In genomic region chr3:126363568-126364505, GRCm38 (mm10) we compare ENCODE assay signal across 8 mouse cellular contexts. TPM values are rescaled to one million over a fixed set of nuclear protein-coding genes. Genes with fewer than 3 reads are reported as not detected.
DNase-seq lines count a peak whose midpoint lies in the region; ATAC-seq and TF ChIP-seq lines count a peak whose summit lies in the region.

Arsj (plus strand) TSS chr3:126363684.

- peak within 1 kb of the TSS; percentile 81 for H3K4me2 ChIP-seq in embryonic facial prominence, embryonic 15.5 days (replicated peaks)
- H3K4me2 ChIP-seq in heart, embryonic 11.5 days = peak within 1 kb of the TSS; percentile 91
- H3K4me2 ChIP-seq in lung, embryonic 14.5 days = peak within 1 kb of the TSS; percentile 68

- WGBS in embryonic facial prominence, embryonic 15.5 days = 9% methylated on average over 41 of the region's 41 CpGs
- 13% methylated on average over 41 of the region's 41 CpGs for WGBS in heart, embryonic 11.5 days (ENCODE audit: insufficient replicate concordance)
- WGBS in lung, embryonic 14.5 days = 8% methylated on average over 41 of the region's 41 CpGs

- no peaks in the 10 kb centered on the region for H3K36me3 ChIP-seq in embryonic facial prominence, embryonic 15.5 days
- H3K36me3 ChIP-seq in heart, embryonic 11.5 days (ENCODE audit: control insufficient read depth, insufficient read depth, low read length) = no peaks in the 10 kb centered on the region
- no peaks in the 10 kb centered on the region for H3K36me3 ChIP-seq in lung, embryonic 14.5 days (ENCODE audit: insufficient read depth)

- peak within 1 kb of the TSS; percentile 50 for H3K4me3 ChIP-seq in embryonic facial prominence, embryonic 15.5 days (replicated peaks)
- H3K4me3 ChIP-seq in heart, embryonic 11.5 days (ENCODE audit: low read depth, low read length) = peak within 1 kb of the TSS; percentile 49
- peak within 1 kb of the TSS; percentile 41 for H3K4me3 ChIP-seq in lung, embryonic 14.5 days (ENCODE audit: low read depth, low read length)

- H3K9me3 ChIP-seq in embryonic facial prominence, embryonic 15.5 days (replicated peaks) = no peaks in the 10 kb centered on the region
- no peaks in the 10 kb centered on the region for H3K9me3 ChIP-seq in heart, embryonic 11.5 days (replicated peaks; ENCODE audit: control insufficient read depth, low read length)
- no peaks in the 10 kb centered on the region for H3K9me3 ChIP-seq in lung, embryonic 14.5 days (ENCODE audit: low read depth, low read length)

- TF ChIP-seq CTCF in lung, embryonic 14.5 days (IDR thresholded peaks at IDR 0.05; ENCODE audit: low read depth) = no peak

- H3K27me3 ChIP-seq in embryonic facial prominence, embryonic 15.5 days = no peaks in the 10 kb centered on the region; the same call in 1 of the 2 replicates
- H3K27me3 ChIP-seq in heart, embryonic 11.5 days (ENCODE audit: control insufficient read depth, insufficient read depth, low read length) = peaks cover 4% of the 10 kb centered on the region
- 0 out of 2 replicates have a peak, but pooled peaks cover 5% of the 10 kb centered on the region for H3K27me3 ChIP-seq in lung, embryonic 14.5 days (ENCODE audit: insufficient read depth, low read length)

- peak; percentile 14 to 18 for DNase-seq in lung, adult 18-20 months
- DNase-seq in lung, postnatal 25 days (ENCODE audit: low spot score) = no peak
- peak; percentile 4 to 34 for DNase-seq in kidney, postnatal 36 days
- peak; percentile 73 for DNase-seq in lung, embryonic 14.5 days
- DNase-seq in ovary, postnatal 36 days (ENCODE audit: low spot score) = peak; percentile 68
- no peak for DNase-seq in T-cell, adult 2 months (ENCODE audit: low spot score)

- peak within 1 kb of the TSS; percentile 42 for H3K9ac ChIP-seq in embryonic facial prominence, embryonic 15.5 days
- H3K9ac ChIP-seq in heart, embryonic 11.5 days (ENCODE audit: low read depth, low read length) = peak within 1 kb of the TSS; percentile 65
- peak within 1 kb of the TSS; percentile 50 for H3K9ac ChIP-seq in lung, embryonic 14.5 days

- ATAC-seq in embryonic facial prominence, embryonic 15.5 days (ENCODE audit: insufficient number of reproducible peaks, low FRiP score, low TSS enrichment, low read depth) = peak; percentile 82
- peak; percentile 79 for ATAC-seq in heart, embryonic 11.5 days (replicated peaks; ENCODE audit: insufficient number of reproducible peaks, low FRiP score, low TSS enrichment)
- peak; percentile 95 for ATAC-seq in lung, embryonic 14.5 days (ENCODE audit: insufficient read depth)

- no peak within 1 kb of the TSS for H3K27ac ChIP-seq in embryonic facial prominence, embryonic 15.5 days (replicated peaks)
- no peak within 1 kb of the TSS for H3K27ac ChIP-seq in heart, embryonic 11.5 days (ENCODE audit: low read depth, low read length)
- H3K27ac ChIP-seq in lung, embryonic 14.5 days (ENCODE audit: low read depth) = no peak within 1 kb of the TSS

- peaks cover 11% of the 10 kb centered on the region; the same call in 1 of the 2 replicates for H3K4me1 ChIP-seq in embryonic facial prominence, embryonic 15.5 days
- H3K4me1 ChIP-seq in heart, embryonic 11.5 days (ENCODE audit: control insufficient read depth, insufficient read depth, low read length) = no peaks in the 10 kb centered on the region
- no peaks in the 10 kb centered on the region for H3K4me1 ChIP-seq in lung, embryonic 14.5 days (ENCODE audit: insufficient read depth)

RNA-seq across cellular contexts. Expression of gene Arsj, which starts in this region (rescaled TPM):
- polyA plus RNA-seq in embryonic facial prominence, embryonic 15.5 days (2015; fragmentation: Nextera tagmentation; extraction: Ambion mirVana) = 4.4 and 6.0 TPM in 2 replicates
- polyA plus RNA-seq in heart, embryonic 11.5 days (2014; fragmentation: Nextera tagmentation; extraction: Ambion mirVana) = 0.26 and 0.34 TPM in 2 replicates
- polyA plus RNA-seq in lung, embryonic 14.5 days (2014; fragmentation: Nextera tagmentation; extraction: Ambion mirVana) = 0.69 and 0.70 TPM in 2 replicates

Comparison
In these comparisons a context has a peak if more than half of its experiments do, and no peak if none do; other contexts are left out.
1. DNase-seq: peak in lung, adult 18-20 months (2 of 2), kidney, postnatal 36 days (2 of 2) and ovary, postnatal 36 days (single experiment); none in lung, postnatal 25 days (single experiment) and T-cell, adult 2 months (single experiment).
2. Peak in ATAC-seq, H3K4me3 ChIP-seq, H3K9ac ChIP-seq and H3K4me2 ChIP-seq in heart, embryonic 11.5 days; RNA of the gene not detected or under 1 TPM.
3. Peak in DNase-seq, ATAC-seq, H3K4me3 ChIP-seq, H3K9ac ChIP-seq and H3K4me2 ChIP-seq in lung, embryonic 14.5 days; RNA of the gene not detected or under 1 TPM.
4. Peak in every context shown above with its lines, with median percentiles within 50 percentile points of each other: ATAC-seq, H3K4me2 ChIP-seq, H3K4me3 ChIP-seq and H3K9ac ChIP-seq.